ENCODE assay signal across 10 mouse cellular contexts in genomic region chr2:172643860-172644259, GRCm38 (mm10).
DNase-seq lines count a peak whose midpoint lies in the region; ATAC-seq and TF ChIP-seq lines count a peak whose summit lies in the region.
"Had no signal": no experiment of that assay in that cellular context is flagged by ENCODE, and none has a peak within 500 bp of the region (broad histone marks: within the 10 kb centered on the region; RNA-seq: fewer than 3 reads in every experiment).

No protein-coding gene starts in this region.

- no peak overlapping the region for H3K9ac ChIP-seq in kidney, embryonic 15.5 days
- H3K9ac ChIP-seq in stomach, embryonic 16.5 days (ENCODE audit: low read length) = 0 out of 2 replicates have a peak overlapping the region, but pooled peaks have one; percentile 6
- H3K9ac ChIP-seq: liver, embryonic 14.5 days had no signal

- H3K27me3 ChIP-seq in kidney, embryonic 15.5 days = peaks cover 40% of the 10 kb centered on the region
- H3K27me3 ChIP-seq in stomach, embryonic 16.5 days (ENCODE audit: control insufficient read depth, insufficient read depth, low read length) = no peaks in the 10 kb centered on the region

- no peaks in the 10 kb centered on the region for H3K36me3 ChIP-seq in kidney, embryonic 15.5 days
- H3K36me3 ChIP-seq in stomach, embryonic 16.5 days (ENCODE audit: control insufficient read depth, insufficient read depth, low read length) = no peaks in the 10 kb centered on the region

- intact Hi-C loops in gastrocnemius, adult 2 months (cut with DNase I) = no loop called here

- peak overlapping the region; percentile 13; the same call in 1 of the 2 replicates for H3K4me3 ChIP-seq in gastrocnemius, adult 2 months
- H3K4me3 ChIP-seq in kidney, embryonic 15.5 days (replicated peaks) = no peak overlapping the region
- no peak overlapping the region for H3K4me3 ChIP-seq in stomach, embryonic 16.5 days (replicated peaks; ENCODE audit: low read length)
- H3K4me3 ChIP-seq: erythroblast, embryonic 14.5 days had no signal

- ATAC-seq in kidney, embryonic 15.5 days (replicated peaks; ENCODE audit: low FRiP score) = 0 out of 2 replicates have a peak, but pooled peaks have one; percentile 49
- ATAC-seq in stomach, embryonic 16.5 days (ENCODE audit: insufficient read depth, low FRiP score) = peak; percentile 49; the same call in 1 of the 2 replicates

- no peak for TF ChIP-seq CTCF in gastrocnemius, adult 2 months (IDR thresholded peaks at IDR 0.05)

- 7% methylated on average over 12 of the region's 12 CpGs for WGBS in kidney, embryonic 15.5 days
- WGBS in stomach, embryonic 16.5 days = 14% methylated on average over 12 of the region's 12 CpGs

- H3K9me3 ChIP-seq in kidney, embryonic 15.5 days (replicated peaks) = no peaks in the 10 kb centered on the region; the same call in 1 of the 2 replicates
- H3K9me3 ChIP-seq in stomach, embryonic 16.5 days (replicated peaks; ENCODE audit: control insufficient read depth, low read length) = no peaks in the 10 kb centered on the region

- H3K27ac ChIP-seq in gastrocnemius, adult 2 months = peak overlapping the region; percentile 46; the same call in 1 of the 2 replicates
- no peak overlapping the region; the same call in 1 of the 2 replicates for H3K27ac ChIP-seq in kidney, embryonic 15.5 days
- H3K27ac ChIP-seq in stomach, embryonic 16.5 days (ENCODE audit: low read length) = no peak overlapping the region
- H3K27ac ChIP-seq: liver, embryonic 14.5 days had no signal

- peak overlapping the region; percentile 39 for H3K4me2 ChIP-seq in kidney, embryonic 15.5 days
- peak overlapping the region; percentile 8; the same call in 1 of the 2 replicates for H3K4me2 ChIP-seq in stomach, embryonic 16.5 days (ENCODE audit: low read depth, low read length)

- peak; percentile 42 for DNase-seq in gastrocnemius, adult 2 months
- no peak for DNase-seq in gastrocnemius, adult 8-10 months (ENCODE audit: low spot score in 2 of 2)
- DNase-seq in gastrocnemius, postnatal 10 days = peak; percentile 24
- no peak for DNase-seq in spleen, adult 12 weeks (ENCODE audit: low spot score)
- DNase-seq in frontal cortex, postnatal 25 days (ENCODE audit: low spot score in 2 of 2) = no peak
- no peak for DNase-seq in spleen, postnatal 10 days (ENCODE audit: low spot score in 2 of 2)

- peaks cover 26% of the 10 kb centered on the region for H3K4me1 ChIP-seq in kidney, embryonic 15.5 days
- peaks cover 4% of the 10 kb centered on the region for H3K4me1 ChIP-seq in stomach, embryonic 16.5 days (ENCODE audit: control insufficient read depth, insufficient read depth, low read length)

Comparison
In these comparisons a context has a peak if more than half of its experiments do, and no peak if none do; other contexts are left out.
1. DNase-seq: peak in gastrocnemius, adult 2 months (single experiment) and gastrocnemius, postnatal 10 days (single experiment); none in gastrocnemius, adult 8-10 months (0 of 2), spleen, adult 12 weeks (single experiment), frontal cortex, postnatal 25 days (0 of 2) and spleen, postnatal 10 days (0 of 2).